Mouse (Mus musculus): Measurements from ENCODE around the gene Gsta4. TPM values are rescaled to one million over a fixed set of nuclear protein-coding genes. Genes with fewer than 3 reads are reported as not detected.
A peak's percentile ranks its signal among the peaks of the same experiment; 100 is the strongest.
"Not testable (repeated sequence)": the region's sequence is repeated elsewhere in the genome, so short reads cannot be mapped to it uniquely, and the experiment has no call there.

Gene Gsta4
- polyA plus RNA-seq (2012; rRNA removed): 29.2 and 85.9 TPM in 2 replicates

- WGBS: 90% methylated on average over 4 of the region's 7 CpGs
- not testable (repeated sequence) for H3K4me1 ChIP-seq (ENCODE audit: control insufficient read depth, insufficient read depth, low read length); DNase-seq; H3K4me3 ChIP-seq (replicated peaks; ENCODE audit: extremely low read depth, low read depth, low read length)
These were observed at the start of gene Gsta4 for GRCm38 (mm10) chr9:78182474-78182873. TSS of gene Gsta4 (plus strand) at chr9:78182774.

GRCm38 (mm10) chr9:78135658-78136057 lies 46.9 kb upstream of the Gsta4 start:
- WGBS: 90% methylated on average over 7 of the region's 7 CpGs
- DNase-seq: no peak
- H3K4me3 ChIP-seq (replicated peaks; ENCODE audit: extremely low read depth, low read depth, low read length): no peak overlapping the region
- peaks cover 8% of the 10 kb centered on the region for H3K4me1 ChIP-seq (ENCODE audit: control insufficient read depth, insufficient read depth, low read length)
- TF ChIP-seq CTCF (IDR thresholded peaks at IDR 0.05; ENCODE audit: insufficient read depth, low read length) (no peak), POLR2A (IDR thresholded peaks at IDR 0.05; ENCODE audit: borderline replicate concordance, extremely low read depth, low read depth, low read length) (no peak)

- Histone ChIP-seq H3K4me3 (replicated peaks; ENCODE audit: extremely low read depth, low read depth, low read length) (no peak overlapping the region), H3K4me1 (ENCODE audit: control insufficient read depth, insufficient read depth, low read length) (peaks cover 8% of the 10 kb centered on the region)
- no peak for DNase-seq
- no peak for TF ChIP-seq CTCF (IDR thresholded peaks at IDR 0.05; ENCODE audit: insufficient read depth, low read length)
- no peak for TF ChIP-seq POLR2A (IDR thresholded peaks at IDR 0.05; ENCODE audit: borderline replicate concordance, extremely low read depth, low read depth, low read length)
- WGBS: 73% methylated on average over 9 of the region's 9 CpGs
These were observed 44.4 kb upstream of the Gsta4 start for GRCm38 (mm10) chr9:78138044-78138676.

GRCm38 (mm10) chr9:78139463-78139862 lies 43.1 kb upstream of the Gsta4 start:
- no peak overlapping the region for H3K4me3 ChIP-seq (replicated peaks; ENCODE audit: extremely low read depth, low read depth, low read length)
- peak; percentile 26 for DNase-seq
- no peak for TF ChIP-seq POLR2A (IDR thresholded peaks at IDR 0.05; ENCODE audit: borderline replicate concordance, extremely low read depth, low read depth, low read length)
- no peak for TF ChIP-seq CTCF (IDR thresholded peaks at IDR 0.05; ENCODE audit: insufficient read depth, low read length)
- WGBS: 57% methylated on average over 4 of the region's 4 CpGs
- H3K4me1 ChIP-seq (ENCODE audit: control insufficient read depth, insufficient read depth, low read length): peaks cover 8% of the 10 kb centered on the region

- TF ChIP-seq POLR2A (IDR thresholded peaks at IDR 0.05; ENCODE audit: borderline replicate concordance, extremely low read depth, low read depth, low read length): no peak
- no peak for TF ChIP-seq CTCF (IDR thresholded peaks at IDR 0.05; ENCODE audit: insufficient read depth, low read length)
- no peak for DNase-seq
- WGBS: 64% methylated on average over 4 of the region's 4 CpGs
- Histone ChIP-seq H3K4me1 (ENCODE audit: control insufficient read depth, insufficient read depth, low read length) (no peaks in the 10 kb centered on the region), H3K4me3 (replicated peaks; ENCODE audit: extremely low read depth, low read depth, low read length) (no peak overlapping the region)
These were observed 36.5 kb upstream of the Gsta4 start for GRCm38 (mm10) chr9:78146099-78146498.

GRCm38 (mm10) chr9:78146627-78147026 lies 35.9 kb upstream of the Gsta4 start:
- 85% methylated on average over 6 of the region's 6 CpGs for WGBS
- no peak for DNase-seq
- no peak for TF ChIP-seq CTCF (IDR thresholded peaks at IDR 0.05; ENCODE audit: insufficient read depth, low read length)
- no peak for TF ChIP-seq POLR2A (IDR thresholded peaks at IDR 0.05; ENCODE audit: borderline replicate concordance, extremely low read depth, low read depth, low read length)
- H3K4me1 ChIP-seq (ENCODE audit: control insufficient read depth, insufficient read depth, low read length): no peaks in the 10 kb centered on the region
- no peak overlapping the region for H3K4me3 ChIP-seq (replicated peaks; ENCODE audit: extremely low read depth, low read depth, low read length)

GRCm38 (mm10) chr9:78148149-78148548 lies 34.4 kb upstream of the Gsta4 start:
- no peak for DNase-seq
- Histone ChIP-seq H3K4me3 (replicated peaks; ENCODE audit: extremely low read depth, low read depth, low read length) (no peak overlapping the region), H3K4me1 (ENCODE audit: control insufficient read depth, insufficient read depth, low read length) (no peaks in the 10 kb centered on the region)
- no peak for TF ChIP-seq POLR2A (IDR thresholded peaks at IDR 0.05; ENCODE audit: borderline replicate concordance, extremely low read depth, low read depth, low read length)
- no peak for TF ChIP-seq CTCF (IDR thresholded peaks at IDR 0.05; ENCODE audit: insufficient read depth, low read length)
- WGBS: 90% methylated on average over 6 of the region's 6 CpGs

- not testable (repeated sequence) for DNase-seq; H3K4me3 ChIP-seq (replicated peaks; ENCODE audit: extremely low read depth, low read depth, low read length)
- 65% methylated on average over 2 of the region's 2 CpGs for WGBS
These were observed 32.8 kb upstream of the Gsta4 start for GRCm38 (mm10) chr9:78149770-78150169.

GRCm38 (mm10) chr9:78154211-78154977 lies 28.2 kb upstream of the Gsta4 start:
- DNase-seq: no peak
- Histone ChIP-seq H3K4me3 (replicated peaks; ENCODE audit: extremely low read depth, low read depth, low read length) (no peak overlapping the region), H3K4me1 (ENCODE audit: control insufficient read depth, insufficient read depth, low read length) (no peaks in the 10 kb centered on the region)
- TF ChIP-seq POLR2A (IDR thresholded peaks at IDR 0.05; ENCODE audit: borderline replicate concordance, extremely low read depth, low read depth, low read length): no peak
- TF ChIP-seq CTCF (IDR thresholded peaks at IDR 0.05; ENCODE audit: insufficient read depth, low read length): no peak
- 62% methylated on average over 11 of the region's 11 CpGs for WGBS

More at GRCm38 (mm10) chr9:78149770-78150169, 32.8 kb upstream of the Gsta4 start:
- H3K4me1 ChIP-seq (ENCODE audit: control insufficient read depth, insufficient read depth, low read length): not testable (repeated sequence)

GRCm38 (mm10) chr9:78157221-78157620 lies 25.4 kb upstream of the Gsta4 start:
- 94% methylated on average over 1 of the region's 1 CpGs for WGBS
- DNase-seq: no peak
- no peaks in the 10 kb centered on the region for H3K4me1 ChIP-seq (ENCODE audit: control insufficient read depth, insufficient read depth, low read length)
- TF ChIP-seq CTCF (IDR thresholded peaks at IDR 0.05; ENCODE audit: insufficient read depth, low read length) (no peak), POLR2A (IDR thresholded peaks at IDR 0.05; ENCODE audit: borderline replicate concordance, extremely low read depth, low read depth, low read length) (no peak)
- no peak overlapping the region for H3K4me3 ChIP-seq (replicated peaks; ENCODE audit: extremely low read depth, low read depth, low read length)
